Mouse (Mus musculus): ENCODE measurements around the gene Igf2. TPM values are rescaled to one million over a fixed set of nuclear protein-coding genes. Genes with fewer than 3 reads are reported as not detected.

Igf2 gene
- polyA plus RNA-seq, 1 experiment: 272 TPM

DNA sequence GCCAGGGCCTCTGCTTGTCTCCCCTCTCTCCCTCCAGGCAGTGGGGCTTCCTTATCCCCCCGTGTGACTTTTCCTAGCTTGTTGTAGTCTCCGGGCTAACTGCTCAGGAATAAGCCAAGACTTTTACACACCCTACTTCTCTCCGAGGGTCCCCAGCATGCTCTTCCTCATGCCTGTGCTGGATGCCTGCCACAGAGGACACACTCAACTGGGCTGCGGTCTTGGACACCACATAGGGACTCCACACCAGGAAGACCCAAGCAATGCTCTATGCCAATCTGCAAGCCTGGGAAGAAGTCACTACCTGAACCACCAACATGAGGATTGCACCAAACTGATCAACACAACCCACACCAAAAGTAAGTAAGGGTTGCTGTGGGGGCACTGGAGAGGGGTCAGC, 507 bp downstream of the Igf2 start:
- Histone ChIP-seq H3K36me3 (ENCODE audit: control insufficient read depth, insufficient read depth, low read length, poor library complexity, severe bottlenecking) (no peaks in the 10 kb centered on the region), H3K27ac (ENCODE audit: insufficient read depth, low read length) (no peak overlapping the region), H3K27me3 (ENCODE audit: control insufficient read depth, insufficient read depth, low read length, poor library complexity, severe bottlenecking) (peaks cover 31% of the 10 kb centered on the region), H3K4me3 (ENCODE audit: low read depth, low read length) (no peak overlapping the region), H3K9ac (ENCODE audit: low read depth, poor library complexity, severe bottlenecking) (no peak overlapping the region), H3K9me3 (replicated peaks; ENCODE audit: control insufficient read depth, insufficient read depth, low read length, poor library complexity, severe bottlenecking) (peaks cover 20% of the 10 kb centered on the region), H3K4me1 (ENCODE audit: control insufficient read depth, insufficient read depth, low read length) (no peaks in the 10 kb centered on the region)
- no peak for TF ChIP-seq EP300 (IDR thresholded peaks at IDR 0.05; ENCODE audit: insufficient read depth, low read depth, low read length)
- TF ChIP-seq POLR2A (IDR thresholded peaks at IDR 0.05; ENCODE audit: insufficient read depth, low read length): no peak
- no peak for TF ChIP-seq CTCF (IDR thresholded peaks at IDR 0.05; ENCODE audit: low read depth, low read length)

DNA sequence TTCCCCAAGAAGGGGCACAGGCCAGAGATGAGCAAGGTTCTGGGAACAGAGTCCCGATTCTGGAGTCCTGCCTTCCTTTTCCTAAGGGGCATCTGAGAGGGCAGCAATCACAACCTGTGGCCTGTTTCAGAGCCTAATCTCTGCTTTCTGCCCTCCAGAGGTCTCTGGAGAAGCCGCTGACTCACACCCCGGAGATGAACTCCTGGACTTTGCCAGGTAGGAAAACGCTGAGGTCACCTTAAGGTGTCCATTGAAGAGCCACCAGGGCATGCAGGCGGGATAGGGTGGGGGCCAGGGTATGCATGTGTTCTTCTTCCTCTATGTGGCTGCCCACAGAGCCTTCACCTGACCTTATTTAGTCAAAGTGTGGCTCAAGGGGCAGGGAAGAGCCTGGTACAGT, 1.3 kb downstream of the Igf2 start:
- Histone ChIP-seq H3K27me3 (ENCODE audit: control insufficient read depth, insufficient read depth, low read length, poor library complexity, severe bottlenecking) (peaks cover 36% of the 10 kb centered on the region), H3K27ac (ENCODE audit: insufficient read depth, low read length) (no peak overlapping the region), H3K9ac (ENCODE audit: low read depth, poor library complexity, severe bottlenecking) (no peak overlapping the region), H3K9me3 (replicated peaks; ENCODE audit: control insufficient read depth, insufficient read depth, low read length, poor library complexity, severe bottlenecking) (peaks cover 13% of the 10 kb centered on the region), H3K4me3 (ENCODE audit: low read depth, low read length) (no peak overlapping the region), H3K36me3 (ENCODE audit: control insufficient read depth, insufficient read depth, low read length, poor library complexity, severe bottlenecking) (no peaks in the 10 kb centered on the region), H3K4me1 (ENCODE audit: control insufficient read depth, insufficient read depth, low read length) (no peaks in the 10 kb centered on the region)
- TF ChIP-seq EP300 (IDR thresholded peaks at IDR 0.05; ENCODE audit: insufficient read depth, low read depth, low read length) (no peak), POLR2A (IDR thresholded peaks at IDR 0.05; ENCODE audit: insufficient read depth, low read length) (no peak), CTCF (IDR thresholded peaks at IDR 0.05; ENCODE audit: low read depth, low read length) (no peak)

DNA sequence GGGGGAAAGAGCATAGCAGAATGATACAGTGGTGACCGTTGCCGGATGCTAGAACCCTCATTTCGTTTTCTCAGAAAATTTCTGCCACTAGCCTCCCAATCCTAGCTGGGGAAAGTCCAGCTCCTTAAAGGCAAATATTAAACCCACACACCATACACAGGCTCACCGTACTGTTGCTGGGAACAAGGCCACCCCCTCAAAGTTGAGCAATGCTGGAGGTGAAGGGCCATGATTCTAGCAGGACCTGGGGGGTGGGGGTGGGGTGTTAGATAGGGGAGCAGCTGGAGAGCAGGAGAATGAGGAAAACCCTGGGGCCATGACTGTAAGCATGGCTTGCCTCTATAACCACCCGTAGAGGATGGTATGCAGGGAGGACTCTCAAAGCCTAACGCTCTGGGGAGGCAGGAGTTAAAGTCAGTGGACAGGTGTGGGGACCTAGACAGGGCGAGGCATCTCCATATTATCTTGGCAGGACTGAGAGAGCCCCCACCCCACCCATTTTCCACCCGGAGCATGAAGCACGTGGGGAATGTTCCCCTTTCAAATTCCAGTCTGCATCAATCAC, 2.1 kb downstream of the Igf2 start:
- no peak overlapping the region; the same call in 1 of the 2 replicates for H3K9ac ChIP-seq (ENCODE audit: low read depth, poor library complexity, severe bottlenecking)
- H3K4me3 ChIP-seq (ENCODE audit: low read depth, low read length): no peak overlapping the region
- H3K4me1 ChIP-seq (ENCODE audit: control insufficient read depth, insufficient read depth, low read length): no peaks in the 10 kb centered on the region
- H3K9me3 ChIP-seq (replicated peaks; ENCODE audit: control insufficient read depth, insufficient read depth, low read length, poor library complexity, severe bottlenecking): peaks cover 5% of the 10 kb centered on the region
- TF ChIP-seq EP300 (IDR thresholded peaks at IDR 0.05; ENCODE audit: insufficient read depth, low read depth, low read length): no peak
- no peak for TF ChIP-seq CTCF (IDR thresholded peaks at IDR 0.05; ENCODE audit: low read depth, low read length)
- TF ChIP-seq POLR2A (IDR thresholded peaks at IDR 0.05; ENCODE audit: insufficient read depth, low read length): no peak
- peaks cover 38% of the 10 kb centered on the region for H3K27me3 ChIP-seq (ENCODE audit: control insufficient read depth, insufficient read depth, low read length, poor library complexity, severe bottlenecking)
- no peak overlapping the region for H3K27ac ChIP-seq (ENCODE audit: insufficient read depth, low read length)
- H3K36me3 ChIP-seq (ENCODE audit: control insufficient read depth, insufficient read depth, low read length, poor library complexity, severe bottlenecking): no peaks in the 10 kb centered on the region

DNA sequence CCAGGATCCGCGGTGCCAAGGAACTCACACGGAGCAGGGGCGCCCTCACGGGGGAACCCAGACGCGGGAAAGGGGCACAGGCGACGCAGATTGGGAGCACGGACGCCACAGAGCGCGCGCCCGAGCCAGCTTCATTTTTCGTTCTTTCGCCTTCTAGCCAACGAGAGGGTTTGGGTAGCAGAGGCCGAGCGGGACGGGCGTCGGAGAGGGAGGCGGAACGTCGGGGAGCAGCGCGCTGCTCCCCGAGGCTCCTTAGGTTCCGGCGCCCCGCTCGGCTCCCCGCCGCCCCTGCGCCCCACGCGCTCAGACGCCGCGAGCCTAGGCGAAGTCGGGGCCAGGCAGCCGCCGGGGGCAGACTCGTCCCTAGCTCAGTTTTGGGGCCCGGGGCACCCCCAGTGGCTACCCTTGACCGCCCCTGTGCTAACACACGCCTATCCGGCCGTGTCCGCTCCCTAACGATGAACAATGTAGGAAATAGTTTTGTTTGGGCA, 2.6 kb downstream of the Igf2 start:
- H3K9ac ChIP-seq (ENCODE audit: low read depth, poor library complexity, severe bottlenecking): peak overlapping the region; percentile 59; the same call in 1 of the 2 replicates

DNA sequence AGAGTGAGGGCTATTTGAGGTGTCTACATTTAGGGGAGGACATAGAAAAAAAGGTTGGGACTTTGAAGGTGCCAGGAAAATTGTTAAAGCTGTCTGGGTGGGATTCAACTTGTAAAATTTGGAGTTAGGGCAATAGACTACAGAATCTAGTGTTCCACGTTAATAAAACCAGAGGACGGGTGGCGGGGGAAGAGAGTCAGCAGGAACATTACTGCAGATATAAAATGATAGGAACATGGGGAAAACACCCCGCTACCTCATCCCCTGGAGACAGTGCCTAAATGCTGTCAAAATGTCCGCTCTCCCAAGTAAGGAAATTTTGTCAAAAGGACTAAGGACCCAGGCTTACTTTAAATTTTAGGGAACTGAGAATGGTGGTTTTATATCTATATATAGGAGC, 3.5 kb downstream of the Igf2 start:
- TF ChIP-seq EP300 (IDR thresholded peaks at IDR 0.05; ENCODE audit: insufficient read depth, low read depth, low read length) (no peak), POLR2A (IDR thresholded peaks at IDR 0.05; ENCODE audit: insufficient read depth, low read length) (no peak), CTCF (IDR thresholded peaks at IDR 0.05; ENCODE audit: low read depth, low read length) (no peak)
- Histone ChIP-seq H3K9ac (ENCODE audit: low read depth, poor library complexity, severe bottlenecking) (no peak overlapping the region), H3K27ac (ENCODE audit: insufficient read depth, low read length) (no peak overlapping the region), H3K4me3 (ENCODE audit: low read depth, low read length) (no peak overlapping the region), H3K4me1 (ENCODE audit: control insufficient read depth, insufficient read depth, low read length) (no peaks in the 10 kb centered on the region), H3K9me3 (replicated peaks; ENCODE audit: control insufficient read depth, insufficient read depth, low read length, poor library complexity, severe bottlenecking) (no peaks in the 10 kb centered on the region), H3K27me3 (ENCODE audit: control insufficient read depth, insufficient read depth, low read length, poor library complexity, severe bottlenecking) (peaks cover 51% of the 10 kb centered on the region), H3K36me3 (ENCODE audit: control insufficient read depth, insufficient read depth, low read length, poor library complexity, severe bottlenecking) (no peaks in the 10 kb centered on the region)

More for the DNA sequence above, 2.6 kb downstream of the Igf2 start:
- no peak overlapping the region for H3K27ac ChIP-seq (ENCODE audit: insufficient read depth, low read length)
- no peak for TF ChIP-seq EP300 (IDR thresholded peaks at IDR 0.05; ENCODE audit: insufficient read depth, low read depth, low read length)
- no peaks in the 10 kb centered on the region for H3K36me3 ChIP-seq (ENCODE audit: control insufficient read depth, insufficient read depth, low read length, poor library complexity, severe bottlenecking)
- no peaks in the 10 kb centered on the region for H3K4me1 ChIP-seq (ENCODE audit: control insufficient read depth, insufficient read depth, low read length)
- H3K27me3 ChIP-seq (ENCODE audit: control insufficient read depth, insufficient read depth, low read length, poor library complexity, severe bottlenecking): peaks cover 43% of the 10 kb centered on the region
- H3K9me3 ChIP-seq (replicated peaks; ENCODE audit: control insufficient read depth, insufficient read depth, low read length, poor library complexity, severe bottlenecking): peaks cover under 1% of the 10 kb centered on the region; the same call in 1 of the 2 replicates
- H3K4me3 ChIP-seq (ENCODE audit: low read depth, low read length): peak overlapping the region; percentile 53

DNA sequence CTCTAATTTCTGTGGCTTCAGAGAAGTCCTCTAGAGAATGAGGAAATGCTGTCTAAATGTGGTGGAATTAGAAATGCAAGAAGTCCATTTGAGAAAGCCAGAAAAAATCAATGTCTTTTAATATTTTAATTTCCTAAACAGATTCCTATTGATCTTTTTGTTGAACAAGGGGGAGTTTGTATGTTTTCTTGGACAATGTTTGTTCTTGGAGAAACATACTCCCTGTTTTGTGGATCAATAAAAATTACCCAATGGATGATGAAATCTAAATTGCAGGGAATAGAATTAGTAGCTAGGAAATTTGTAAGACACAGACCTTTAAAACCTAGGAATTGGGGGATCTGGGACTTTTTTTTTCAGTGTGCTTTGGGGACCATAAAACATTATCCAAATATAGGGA, 4.8 kb downstream of the Igf2 start:
- H3K36me3 ChIP-seq (ENCODE audit: control insufficient read depth, insufficient read depth, low read length, poor library complexity, severe bottlenecking): no peaks in the 10 kb centered on the region
- H3K4me3 ChIP-seq (ENCODE audit: low read depth, low read length): no peak overlapping the region
- no peak overlapping the region for H3K9ac ChIP-seq (ENCODE audit: low read depth, poor library complexity, severe bottlenecking)
- H3K9me3 ChIP-seq (replicated peaks; ENCODE audit: control insufficient read depth, insufficient read depth, low read length, poor library complexity, severe bottlenecking): no peaks in the 10 kb centered on the region
- peaks cover 56% of the 10 kb centered on the region for H3K27me3 ChIP-seq (ENCODE audit: control insufficient read depth, insufficient read depth, low read length, poor library complexity, severe bottlenecking)
- H3K4me1 ChIP-seq (ENCODE audit: control insufficient read depth, insufficient read depth, low read length): no peaks in the 10 kb centered on the region
- TF ChIP-seq CTCF (IDR thresholded peaks at IDR 0.05; ENCODE audit: low read depth, low read length): no peak
- TF ChIP-seq EP300 (IDR thresholded peaks at IDR 0.05; ENCODE audit: insufficient read depth, low read depth, low read length): no peak
- no peak for TF ChIP-seq POLR2A (IDR thresholded peaks at IDR 0.05; ENCODE audit: insufficient read depth, low read length)
- H3K27ac ChIP-seq (ENCODE audit: insufficient read depth, low read length): no peak overlapping the region

All from ES-Bruce4 (cell line).